Mouse (Mus musculus) bone marrow macrophage, adult 2 months (primary cell): Measurements from ENCODE around the gene Smim22.

ENCODE experiments used
- CTCF ChIP-seq: IDR thresholded peaks from 2 replicates; pipeline ENCODE4 v1.5.1; 2012; ENCODE audit warnings: low read depth, mild to moderate bottlenecking, low read length, moderate library complexity
- POLR2A ChIP-seq: IDR thresholded peaks from 2 replicates; pipeline ENCODE4 v1.6.1; 2012; ENCODE audit warnings: mild to moderate bottlenecking, low read depth, low read length, borderline replicate concordance

DNA sequence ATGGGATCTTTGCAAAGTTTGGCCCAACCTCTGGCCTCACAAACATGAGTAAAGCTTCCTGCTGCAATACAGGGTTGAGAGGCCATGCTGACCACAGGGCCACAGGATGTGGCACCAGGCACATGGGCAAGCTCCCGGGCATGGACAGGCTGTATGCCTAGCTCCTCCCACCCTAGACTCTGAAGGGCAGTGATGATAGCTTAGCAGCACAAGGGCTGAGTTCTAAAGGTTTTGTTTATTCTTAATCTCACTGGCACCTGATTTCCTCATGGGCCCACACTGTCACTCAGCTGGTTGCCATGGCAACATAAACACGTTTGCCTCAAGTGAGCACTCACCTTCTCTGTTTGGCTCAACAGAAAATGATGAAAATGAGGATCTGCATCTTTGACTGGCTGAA is 22.8 kb downstream of the Smim22 start:
- no peak for TF ChIP-seq CTCF
- no peak for TF ChIP-seq POLR2A
